Mouse (Mus musculus) E14TG2a.4 (cell line): ENCODE data around the gene Pdgfd.

Experiments used
- CTCF ChIP-seq: conservative IDR thresholded peaks from 2 replicates; pipeline ENCODE4 v1.5.1; 2014; ENCODE audit warnings: low read length
- NANOG ChIP-seq: IDR thresholded peaks from 2 replicates; pipeline ENCODE4 v1.6.1; 2014; ENCODE audit warnings: borderline replicate concordance, low read length, mixed read lengths

DNA sequence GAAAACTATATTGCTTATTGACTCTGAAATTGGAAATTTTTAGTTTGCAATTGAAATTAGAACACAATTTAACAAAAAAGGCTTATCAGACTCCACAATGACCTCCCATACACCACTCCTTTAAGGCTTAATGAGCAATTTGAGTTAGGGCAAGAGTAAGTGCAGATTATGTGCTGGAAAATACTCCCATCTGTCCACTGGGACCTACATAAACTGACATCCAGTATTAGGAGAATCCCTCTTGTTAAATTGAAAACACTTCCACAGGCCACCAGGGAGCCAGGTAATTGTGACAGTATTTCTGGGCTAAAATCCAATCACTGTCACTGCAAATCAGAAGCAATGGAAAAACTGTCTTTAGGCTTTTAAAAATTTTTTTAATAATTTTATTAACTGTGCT, 256.2 kb downstream of the Pdgfd start:
- no peak for TF ChIP-seq CTCF
- TF ChIP-seq NANOG: no peak
